22 mouse cellular contexts compared by ENCODE assay signal in genomic region chr12:8082688-8083661, GRCm38 (mm10).
A peak's percentile ranks its signal among the peaks of the same experiment; 100 is the strongest.
DNase-seq lines count a peak whose midpoint lies in the region; ATAC-seq lines count a peak whose summit lies in the region.
"Had no signal": no experiment of that assay in that cellular context is flagged by ENCODE, and none has a peak within 500 bp of the region (broad histone marks: within the 10 kb centered on the region; RNA-seq: fewer than 3 reads in every experiment).

No protein-coding gene starts in this region.

- no peak overlapping the region for H3K9ac ChIP-seq in kidney, embryonic 15.5 days
- H3K9ac ChIP-seq: forebrain, embryonic 13.5 days; hindbrain, embryonic 13.5 days had no signal

- peak; percentile 87 for ATAC-seq in kidney, embryonic 15.5 days (replicated peaks; ENCODE audit: low FRiP score)
- ATAC-seq: activated CD4-positive, CD25-positive, alpha-beta regulatory T cell, adult 4 months; forebrain, embryonic 13.5 days; forebrain, embryonic 16.5 days had no signal

- no peaks in the 10 kb centered on the region for H3K36me3 ChIP-seq in kidney, embryonic 15.5 days
- H3K36me3 ChIP-seq: forebrain, embryonic 10.5 days; hindbrain, embryonic 10.5 days; hindbrain, embryonic 13.5 days had no signal

- DNase-seq in heart, adult 11 months: peak; percentile 64
- DNase-seq in heart, postnatal 4 days: no peak
- no peak for DNase-seq in kidney, postnatal 36 days
- peak; percentile 17 for DNase-seq in kidney, postnatal 10 days
- DNase-seq in kidney, adult 8-10 months: no peak
- DNase-seq in kidney, postnatal 4 days: peak; percentile 7 to 26
- no peak for DNase-seq in right cerebral cortex, postnatal 4 days
- DNase-seq: adrenal gland, adult 8-10 months; adrenal gland, postnatal 25 days; cerebellum, adult 18-20 months; cerebellum, adult 9-10 months; cerebellum, postnatal 14 days; gastrocnemius, postnatal 10 days; gastrocnemius, postnatal 36 days had no signal

- H3K9me3 ChIP-seq in kidney, embryonic 15.5 days (replicated peaks): no peaks in the 10 kb centered on the region
- H3K9me3 ChIP-seq: forebrain, embryonic 10.5 days; forebrain, embryonic 13.5 days; hindbrain, embryonic 10.5 days; hindbrain, embryonic 13.5 days had no signal

- H3K4me3 ChIP-seq in kidney, embryonic 15.5 days (replicated peaks): no peak overlapping the region
- H3K4me3 ChIP-seq: forebrain, embryonic 10.5 days; forebrain, embryonic 13.5 days; hindbrain, embryonic 10.5 days; hindbrain, embryonic 13.5 days had no signal

- H3K4me1 ChIP-seq in kidney, embryonic 15.5 days: peaks cover 6% of the 10 kb centered on the region; the same call in 1 of the 2 replicates
- H3K4me1 ChIP-seq: forebrain, embryonic 10.5 days; forebrain, embryonic 13.5 days; hindbrain, embryonic 10.5 days; hindbrain, embryonic 13.5 days had no signal

- H3K27me3 ChIP-seq in kidney, embryonic 15.5 days: no peaks in the 10 kb centered on the region
- H3K27me3 ChIP-seq: forebrain, embryonic 13.5 days; hindbrain, embryonic 13.5 days had no signal

- H3K4me2 ChIP-seq in kidney, embryonic 15.5 days: no peak overlapping the region
- H3K4me2 ChIP-seq: forebrain, embryonic 13.5 days; heart, embryonic 11.5 days; hindbrain, embryonic 13.5 days had no signal

- peak overlapping the region; percentile 69 for H3K27ac ChIP-seq in kidney, embryonic 15.5 days
- H3K27ac ChIP-seq: forebrain, embryonic 10.5 days; forebrain, embryonic 13.5 days; hindbrain, embryonic 10.5 days; hindbrain, embryonic 13.5 days had no signal

- WGBS in kidney, embryonic 15.5 days: 22% methylated on average over 8 of the region's 8 CpGs

Comparison
In these comparisons a context has a peak if more than half of its experiments do, and no peak if none do; other contexts are left out.
1. DNase-seq: peak in heart, adult 11 months (single experiment), kidney, postnatal 10 days (single experiment) and kidney, postnatal 4 days (2 of 2); none in heart, postnatal 4 days (single experiment), kidney, postnatal 36 days (0 of 2), kidney, adult 8-10 months (0 of 2) and right cerebral cortex, postnatal 4 days (single experiment).